Mouse (Mus musculus): Measurements from ENCODE around the gene Car10. TPM values are rescaled to one million over a fixed set of nuclear protein-coding genes. Genes with fewer than 3 reads are reported as not detected.
"Not testable (repeated sequence)": the region's sequence is repeated elsewhere in the genome, so short reads cannot be mapped to it uniquely, and the experiment has no call there.

Car10 gene
- polyA plus RNA-seq, 1 experiment: not detected

DNA sequence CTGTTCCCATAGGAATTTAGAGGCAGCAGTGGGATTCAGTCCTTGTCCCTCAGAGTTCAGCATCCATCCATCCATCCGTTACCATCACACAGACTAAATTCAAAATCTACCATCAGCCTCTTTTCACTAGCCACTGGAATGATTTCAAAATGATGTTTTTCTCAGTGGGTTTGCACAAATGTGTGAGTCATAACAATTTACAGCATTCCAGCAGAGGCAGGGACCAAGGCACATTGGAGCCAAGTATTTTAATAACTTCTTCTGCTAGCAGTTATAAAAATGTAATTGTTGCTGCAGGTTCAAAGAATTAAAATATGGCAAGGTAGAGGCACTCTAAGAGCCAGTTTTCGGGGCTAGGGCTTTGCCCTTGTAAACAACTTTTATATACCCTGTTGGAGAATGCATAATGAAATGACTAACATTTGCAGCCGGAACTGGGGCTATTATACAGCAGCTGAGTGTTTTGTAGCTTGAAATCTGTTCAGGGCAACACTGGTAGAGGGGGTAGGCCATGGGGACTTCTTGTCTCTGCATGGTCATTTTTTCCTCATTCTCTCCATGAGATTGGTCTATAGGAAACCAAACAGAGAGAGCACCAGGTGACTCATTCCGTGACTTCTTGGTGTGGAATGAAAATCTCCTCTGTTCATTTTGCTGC lies 276.0 kb downstream of the Car10 start:
- H3K27me3 ChIP-seq (replicated peaks; ENCODE audit: control insufficient read depth, insufficient read depth, low read length): no peaks in the 10 kb centered on the region
- no peak for TF ChIP-seq POLR2A (IDR thresholded peaks at IDR 0.05; ENCODE audit: low read depth, low read length)
- no peak for TF ChIP-seq CTCF (conservative IDR thresholded peaks at IDR 0.05; ENCODE audit: insufficient read depth, insufficient read length, low read depth, low read length)
- WGBS: 73% methylated on average over 4 of the region's 4 CpGs
- no peak overlapping the region for H3K4me3 ChIP-seq (ENCODE audit: insufficient read depth, low read depth, low read length)
- DNase-seq: no peak
- no peak overlapping the region for H3K27ac ChIP-seq (ENCODE audit: insufficient read depth, low read depth, low read length)
- no peaks in the 10 kb centered on the region for H3K36me3 ChIP-seq (ENCODE audit: control insufficient read depth, insufficient read depth, low read length)
- H3K4me1 ChIP-seq (ENCODE audit: control insufficient read depth, insufficient read depth, low read length): no peaks in the 10 kb centered on the region

DNA sequence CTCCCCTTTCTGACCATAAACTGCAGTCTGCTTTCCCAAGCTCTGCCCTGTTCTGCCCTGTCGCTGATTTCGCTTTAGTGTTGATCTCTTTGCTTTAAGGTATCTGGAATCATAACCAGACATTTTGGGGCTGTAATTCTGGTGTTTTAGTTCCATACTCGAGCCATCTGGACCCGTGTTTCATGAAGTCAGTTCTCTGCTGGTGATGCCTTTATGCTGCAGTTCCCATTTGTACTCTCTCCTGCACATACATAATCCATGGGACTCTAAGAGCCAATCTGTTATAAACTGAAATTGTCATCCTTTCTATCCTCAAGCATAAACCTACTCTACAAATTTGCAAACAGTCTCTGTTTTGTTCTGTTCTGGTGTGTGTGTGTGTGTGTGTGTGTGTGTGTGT lies 293.3 kb downstream of the Car10 start:
- WGBS: 72% methylated on average over 4 of the region's 4 CpGs
- no peak for DNase-seq
- no peak for TF ChIP-seq CTCF (conservative IDR thresholded peaks at IDR 0.05; ENCODE audit: insufficient read depth, insufficient read length, low read depth, low read length)
- TF ChIP-seq POLR2A (IDR thresholded peaks at IDR 0.05; ENCODE audit: low read depth, low read length): no peak
- no peaks in the 10 kb centered on the region for H3K27me3 ChIP-seq (replicated peaks; ENCODE audit: control insufficient read depth, insufficient read depth, low read length)
- no peaks in the 10 kb centered on the region for H3K36me3 ChIP-seq (ENCODE audit: control insufficient read depth, insufficient read depth, low read length)
- H3K27ac ChIP-seq (ENCODE audit: insufficient read depth, low read depth, low read length): no peak overlapping the region
- no peaks in the 10 kb centered on the region for H3K4me1 ChIP-seq (ENCODE audit: control insufficient read depth, insufficient read depth, low read length)
- no peak overlapping the region for H3K4me3 ChIP-seq (ENCODE audit: insufficient read depth, low read depth, low read length)

DNA sequence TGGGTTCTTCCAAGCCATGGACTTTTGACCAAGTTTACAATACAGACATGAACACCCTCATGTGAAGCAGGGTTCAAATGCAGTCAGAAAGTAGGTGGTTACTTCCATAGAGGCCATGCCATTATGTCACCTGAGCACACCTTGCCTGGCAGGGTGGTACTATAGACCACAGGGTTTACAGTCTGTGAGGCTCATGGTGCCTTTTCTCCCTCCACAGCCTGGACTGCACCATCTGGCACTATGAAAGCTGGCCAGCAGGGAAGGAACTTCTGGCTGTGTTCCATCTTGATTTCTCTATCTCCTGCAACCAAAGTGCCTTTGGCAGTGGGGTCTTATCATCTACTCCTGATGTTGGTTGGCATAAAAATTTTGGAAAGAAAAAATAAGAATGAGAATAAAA lies 295.5 kb downstream of the Car10 start:
- H3K4me1 ChIP-seq (ENCODE audit: control insufficient read depth, insufficient read depth, low read length); H3K27me3 ChIP-seq (replicated peaks; ENCODE audit: control insufficient read depth, insufficient read depth, low read length); H3K36me3 ChIP-seq (ENCODE audit: control insufficient read depth, insufficient read depth, low read length); H3K27ac ChIP-seq (ENCODE audit: insufficient read depth, low read depth, low read length); H3K4me3 ChIP-seq (ENCODE audit: insufficient read depth, low read depth, low read length); DNase-seq: not testable (repeated sequence)

DNA sequence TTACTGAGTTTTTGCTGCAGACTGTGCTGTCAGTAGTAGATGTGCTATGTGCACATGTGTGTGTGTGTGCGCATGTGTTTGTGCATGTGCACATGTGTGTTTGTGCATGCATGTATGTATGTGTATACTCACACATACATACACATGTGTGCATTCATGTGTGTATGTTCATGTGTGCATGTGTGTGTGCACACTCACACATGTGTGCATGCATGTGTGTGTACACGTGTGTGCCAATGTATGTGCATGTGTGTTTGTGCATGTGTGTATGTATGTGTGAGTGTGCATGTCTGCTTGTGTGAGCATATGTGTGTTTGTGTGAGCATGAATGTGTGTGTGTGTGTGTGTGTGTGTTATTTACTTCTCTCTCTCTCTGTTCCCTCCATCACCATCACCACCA lies 298.5 kb downstream of the Car10 start:
- no peak for DNase-seq
- WGBS: 92% methylated on average over 2 of the region's 2 CpGs
- TF ChIP-seq CTCF (conservative IDR thresholded peaks at IDR 0.05; ENCODE audit: insufficient read depth, insufficient read length, low read depth, low read length) (no peak), POLR2A (IDR thresholded peaks at IDR 0.05; ENCODE audit: low read depth, low read length) (no peak)
- H3K36me3 ChIP-seq (ENCODE audit: control insufficient read depth, insufficient read depth, low read length): no peaks in the 10 kb centered on the region
- no peak overlapping the region for H3K27ac ChIP-seq (ENCODE audit: insufficient read depth, low read depth, low read length)
- H3K4me1 ChIP-seq (ENCODE audit: control insufficient read depth, insufficient read depth, low read length): no peaks in the 10 kb centered on the region
- no peak overlapping the region for H3K4me3 ChIP-seq (ENCODE audit: insufficient read depth, low read depth, low read length)
- no peaks in the 10 kb centered on the region for H3K27me3 ChIP-seq (replicated peaks; ENCODE audit: control insufficient read depth, insufficient read depth, low read length)

DNA sequence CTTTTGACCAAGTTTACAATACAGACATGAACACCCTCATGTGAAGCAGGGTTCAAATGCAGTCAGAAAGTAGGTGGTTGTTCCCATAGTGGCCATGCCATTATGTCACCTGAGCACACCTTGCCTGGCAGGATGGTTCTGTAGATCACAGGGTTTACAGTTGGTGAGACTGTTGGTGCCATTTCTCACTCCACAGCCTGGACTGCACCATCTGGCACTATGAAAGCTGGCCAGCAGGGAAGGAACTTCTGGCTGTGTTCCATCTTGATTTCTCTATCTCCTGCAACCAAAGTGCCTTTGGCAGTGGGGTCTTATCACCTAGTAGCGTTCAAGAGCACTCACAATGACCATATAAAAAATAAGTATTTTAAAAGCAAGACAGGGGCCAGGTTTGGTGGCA lies 303.3 kb downstream of the Car10 start:
- not testable (repeated sequence) for H3K27ac ChIP-seq (ENCODE audit: insufficient read depth, low read depth, low read length); H3K4me1 ChIP-seq (ENCODE audit: control insufficient read depth, insufficient read depth, low read length); DNase-seq; H3K27me3 ChIP-seq (replicated peaks; ENCODE audit: control insufficient read depth, insufficient read depth, low read length); H3K36me3 ChIP-seq (ENCODE audit: control insufficient read depth, insufficient read depth, low read length); H3K4me3 ChIP-seq (ENCODE audit: insufficient read depth, low read depth, low read length)
- 86% methylated on average over 1 of the region's 1 CpGs for WGBS

DNA sequence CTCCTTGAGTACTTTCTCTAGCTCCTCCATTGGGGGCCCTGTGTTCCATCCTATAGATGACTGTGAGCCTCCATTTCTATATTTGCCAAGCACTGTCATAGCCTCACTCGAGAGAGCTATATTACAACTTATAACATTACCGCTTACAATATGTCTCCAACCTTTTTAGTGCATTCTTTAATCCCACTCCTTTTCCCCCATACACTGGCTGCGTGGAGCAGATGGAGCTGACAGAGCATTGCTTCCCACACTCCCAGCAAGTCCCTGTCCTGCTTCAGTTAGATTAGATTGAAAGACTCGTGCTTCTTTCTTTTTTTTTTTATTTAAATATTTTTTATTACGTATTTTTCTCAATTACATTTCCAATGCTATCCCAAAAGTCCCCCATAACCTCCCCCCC lies 310.2 kb downstream of the Car10 start:
- WGBS: 81% methylated on average over 5 of the region's 5 CpGs
- Histone ChIP-seq H3K27me3 (replicated peaks; ENCODE audit: control insufficient read depth, insufficient read depth, low read length) (no peaks in the 10 kb centered on the region), H3K27ac (ENCODE audit: insufficient read depth, low read depth, low read length) (no peak overlapping the region), H3K4me1 (ENCODE audit: control insufficient read depth, insufficient read depth, low read length) (no peaks in the 10 kb centered on the region), H3K36me3 (ENCODE audit: control insufficient read depth, insufficient read depth, low read length) (no peaks in the 10 kb centered on the region), H3K4me3 (ENCODE audit: insufficient read depth, low read depth, low read length) (no peak overlapping the region)
- TF ChIP-seq CTCF (conservative IDR thresholded peaks at IDR 0.05; ENCODE audit: insufficient read depth, insufficient read length, low read depth, low read length) (no peak), POLR2A (IDR thresholded peaks at IDR 0.05; ENCODE audit: low read depth, low read length) (no peak)
- DNase-seq: no peak

DNA sequence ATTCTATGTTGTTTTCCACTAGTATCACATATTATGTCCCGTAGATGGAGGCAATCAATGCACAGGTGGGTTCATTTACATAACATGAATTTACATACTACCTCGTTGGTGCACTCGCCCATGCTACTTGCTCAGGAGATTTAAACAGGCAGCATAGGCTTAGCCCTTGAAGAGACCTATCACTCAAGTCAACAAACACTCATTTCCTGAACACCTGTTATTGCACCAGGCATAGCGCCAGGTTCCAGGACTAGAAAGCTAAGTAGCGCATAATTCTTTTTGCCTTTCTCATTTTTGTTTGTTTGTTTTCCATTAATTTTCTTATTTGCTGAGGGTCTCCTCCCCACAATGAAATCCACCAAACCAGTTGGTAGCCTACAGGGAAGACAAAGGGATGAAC lies 333.7 kb downstream of the Car10 start:
- WGBS: 63% methylated on average over 5 of the region's 5 CpGs
- Histone ChIP-seq H3K4me3 (ENCODE audit: insufficient read depth, low read depth, low read length) (no peak overlapping the region), H3K36me3 (ENCODE audit: control insufficient read depth, insufficient read depth, low read length) (no peaks in the 10 kb centered on the region), H3K27ac (ENCODE audit: insufficient read depth, low read depth, low read length) (no peak overlapping the region), H3K4me1 (ENCODE audit: control insufficient read depth, insufficient read depth, low read length) (no peaks in the 10 kb centered on the region), H3K27me3 (replicated peaks; ENCODE audit: control insufficient read depth, insufficient read depth, low read length) (no peaks in the 10 kb centered on the region; the same call in 1 of the 2 replicates)
- no peak for TF ChIP-seq CTCF (conservative IDR thresholded peaks at IDR 0.05; ENCODE audit: insufficient read depth, insufficient read length, low read depth, low read length)
- no peak for TF ChIP-seq POLR2A (IDR thresholded peaks at IDR 0.05; ENCODE audit: low read depth, low read length)
- no peak for DNase-seq
